Mouse (Mus musculus): ENCODE measurements around the gene Cd2bp2.

- TF ChIP-seq CTCF (IDR thresholded peaks at IDR 0.05; ENCODE audit: control insufficient read depth, insufficient read depth, insufficient replicate concordance, low read depth, low read length), result no peak
- no peak for TF ChIP-seq POLR2A (IDR thresholded peaks at IDR 0.05; ENCODE audit: control insufficient read depth, low read depth, low read length)
These were observed 51.4 kb downstream of the Cd2bp2 start for GRCm38 (mm10) chr7:127144412-127144811.
